Mouse (Mus musculus) hindbrain, embryonic 15.5 days (tissue): ENCODE results near the gene Flt3. TPM values are rescaled to one million over a fixed set of nuclear protein-coding genes. Genes with fewer than 3 reads are reported as not detected.

Experiments
- ATAC-seq: fragments of 200-750 bp; cut with Nextera tagmentation; 2 replicates; pipeline ENCODE4 v1.8.0; 2017; ENCODE audit warnings: low read depth, moderate number of reproducible peaks, moderate TSS enrichment; ENCODE audit not compliant: low FRiP score
- H3K27ac ChIP-seq: fragments of 300-500 bp; sonication (generic); replicated peaks from 2 replicates; pipeline ENCODE4 v1.5.1; 2015; ENCODE audit warnings: mild to moderate bottlenecking, inconsistent platforms
- H3K27me3 ChIP-seq: fragments of 300-500 bp; sonication (generic); 2 replicates; pipeline ENCODE4 v1.6.1; 2015; ENCODE audit warnings: control low read depth, inconsistent platforms
- H3K36me3 ChIP-seq: fragments of 300-500 bp; sonication (generic); 2 replicates; pipeline ENCODE4 v1.6.1; 2015; ENCODE audit warnings: control low read depth, inconsistent platforms
- H3K4me1 ChIP-seq: fragments of 300-500 bp; sonication (generic); replicated peaks from 2 replicates; pipeline ENCODE4 v1.6.1; 2015; ENCODE audit warnings: control low read depth, inconsistent platforms
- H3K4me2 ChIP-seq: fragments of 300-500 bp; sonication (generic); 2 replicates; pipeline ENCODE4 v1.6.1; 2015; ENCODE audit warnings: moderate library complexity, mild to moderate bottlenecking, inconsistent platforms
- H3K4me3 ChIP-seq: fragments of 300-500 bp; sonication (generic); 2 replicates; pipeline ENCODE4 v1.5.1; 2015; ENCODE audit warnings: mild to moderate bottlenecking, inconsistent platforms
- H3K9ac ChIP-seq: fragments of 300-500 bp; sonication (generic); 2 replicates; pipeline ENCODE4 v1.6.1; 2015; ENCODE audit warnings: inconsistent platforms
- H3K9me3 ChIP-seq: fragments of 300-500 bp; sonication (generic); 2 replicates; pipeline ENCODE4 v1.6.1; 2016; ENCODE audit warnings: control low read depth, inconsistent platforms
- WGBS: fragments of 180-500 bp; shearing (Covaris S2); methylation state at CpG from one replicate; pipeline ENCODE4 v1.1.7; 2015; 5-methylcytosine and 5-hydroxymethylcytosine counted together
- polyA plus RNA-seq: library from polyadenylated mRNA; unstranded; fragments of >200 nt; fragmentation: Nextera tagmentation; extraction: Ambion mirVana; gene quantifications from 2 replicates; pipeline ENCODE4 v1.2.1, GENCODE M21; 2015

The Flt3 gene
- polyA plus RNA-seq, 1 experiment from 2014 or later = 1.7 TPM

- 92% methylated on average over 8 of the region's 8 CpGs for WGBS
- no peak overlapping the region for H3K4me3 ChIP-seq
- no peaks in the 10 kb centered on the region for H3K27me3 ChIP-seq
- H3K4me2 ChIP-seq = 0 out of 2 replicates have a peak overlapping the region, but pooled peaks have one; percentile 88
- no peaks in the 10 kb centered on the region for H3K9me3 ChIP-seq
- ATAC-seq = no peak
- H3K27ac ChIP-seq = no peak overlapping the region
- H3K4me1 ChIP-seq = peaks cover 56% of the 10 kb centered on the region
- 0 out of 2 replicates have a peak, but pooled peaks cover 3% of the 10 kb centered on the region for H3K36me3 ChIP-seq
- no peak overlapping the region for H3K9ac ChIP-seq
Observed at GRCm38 (mm10) chr5:147432927-147433326, 32.6 kb upstream of the Flt3 start.

GRCm38 (mm10) chr5:147430936-147431839 is 30.9 kb upstream of the Flt3 start:
- peak; percentile 71 for ATAC-seq

GRCm38 (mm10) chr5:147430361-147430935 is 30.2 kb upstream of the Flt3 start:
- Histone ChIP-seq H3K27ac (peak overlapping the region; percentile 95), H3K4me3 (peak overlapping the region; percentile 96), H3K9ac (peak overlapping the region; percentile 96), H3K9me3 (no peaks in the 10 kb centered on the region), H3K36me3 (0 out of 2 replicates have a peak, but pooled peaks cover 3% of the 10 kb centered on the region), H3K4me2 (peak overlapping the region; percentile 88), H3K27me3 (no peaks in the 10 kb centered on the region), H3K4me1 (peaks cover 39% of the 10 kb centered on the region)
- 1% methylated on average over 46 of the region's 91 CpGs for WGBS
- ATAC-seq = peak; percentile 87

More at GRCm38 (mm10) chr5:147430936-147431839, 30.9 kb upstream of the Flt3 start:
- H3K4me3 ChIP-seq = peak overlapping the region; percentile 96
- peak overlapping the region; percentile 96 for H3K9ac ChIP-seq
- peak overlapping the region; percentile 88 for H3K4me2 ChIP-seq
- under 1% methylated on average over 42 of the region's 68 CpGs for WGBS
- no peaks in the 10 kb centered on the region for H3K27me3 ChIP-seq
- H3K36me3 ChIP-seq = 0 out of 2 replicates have a peak, but pooled peaks cover 3% of the 10 kb centered on the region
- H3K9me3 ChIP-seq = no peaks in the 10 kb centered on the region
- H3K4me1 ChIP-seq = peaks cover 47% of the 10 kb centered on the region
- H3K27ac ChIP-seq = peak overlapping the region; percentile 95

- H3K4me2 ChIP-seq = peak within 1 kb of the TSS; percentile 88
- H3K9me3 ChIP-seq = no peaks in the 10 kb centered on the region
- 0 out of 2 replicates have a peak, but pooled peaks cover 3% of the 10 kb centered on the region for H3K36me3 ChIP-seq
- under 1% methylated on average over 47 of the region's 51 CpGs for WGBS
- peak within 1 kb of the TSS; percentile 96 for H3K9ac ChIP-seq
- ATAC-seq = peak; percentile 91
- peak within 1 kb of the TSS; percentile 96 for H3K4me3 ChIP-seq
- H3K4me1 ChIP-seq = peaks cover 32% of the 10 kb centered on the region
- H3K27me3 ChIP-seq = no peaks in the 10 kb centered on the region
- H3K27ac ChIP-seq = peak within 1 kb of the TSS; percentile 95
Observed at GRCm38 (mm10) chr5:147429535-147430305, 29.4 kb upstream of the Flt3 start, which contains the start of gene Pan3. Gene Pan3, plus strand, starts transcription at chr5:147430161.

GRCm38 (mm10) chr5:147426048-147426805 is 25.9 kb upstream of the Flt3 start:
- 76% methylated on average over 4 of the region's 4 CpGs for WGBS
- Histone ChIP-seq H3K36me3 (no peaks in the 10 kb centered on the region), H3K4me2 (no peak overlapping the region), H3K9ac (no peak overlapping the region), H3K9me3 (no peaks in the 10 kb centered on the region), H3K4me1 (peaks cover 9% of the 10 kb centered on the region), H3K27ac (no peak overlapping the region), H3K27me3 (no peaks in the 10 kb centered on the region), H3K4me3 (no peak overlapping the region)
- ATAC-seq = no peak

- no peak overlapping the region for H3K4me3 ChIP-seq
- WGBS = 40% methylated on average over 6 of the region's 6 CpGs
- H3K27ac ChIP-seq = no peak overlapping the region
- H3K27me3 ChIP-seq = no peaks in the 10 kb centered on the region
- no peak overlapping the region for H3K4me2 ChIP-seq
- no peaks in the 10 kb centered on the region; the same call in 1 of the 2 replicates for H3K4me1 ChIP-seq
- ATAC-seq = no peak
- H3K9me3 ChIP-seq = no peaks in the 10 kb centered on the region
- no peaks in the 10 kb centered on the region for H3K36me3 ChIP-seq
- no peak overlapping the region for H3K9ac ChIP-seq
Observed at GRCm38 (mm10) chr5:147423612-147424011, 23.3 kb upstream of the Flt3 start.

- no peak overlapping the region for H3K9ac ChIP-seq
- 50% methylated on average over 10 of the region's 10 CpGs for WGBS
- no peak for ATAC-seq
- no peak overlapping the region for H3K4me3 ChIP-seq
- no peaks in the 10 kb centered on the region for H3K36me3 ChIP-seq
- H3K4me2 ChIP-seq = no peak overlapping the region
- no peaks in the 10 kb centered on the region for H3K27me3 ChIP-seq
- H3K4me1 ChIP-seq = no peaks in the 10 kb centered on the region
- no peaks in the 10 kb centered on the region for H3K9me3 ChIP-seq
- no peak overlapping the region for H3K27ac ChIP-seq
Observed at GRCm38 (mm10) chr5:147418394-147419121, 18.3 kb upstream of the Flt3 start.

- Histone ChIP-seq H3K4me1 (no peaks in the 10 kb centered on the region), H3K4me2 (no peak overlapping the region), H3K4me3 (no peak overlapping the region), H3K36me3 (no peaks in the 10 kb centered on the region), H3K27me3 (no peaks in the 10 kb centered on the region), H3K9me3 (no peaks in the 10 kb centered on the region), H3K27ac (no peak overlapping the region), H3K9ac (no peak overlapping the region)
- ATAC-seq = no peak
- WGBS = 86% methylated on average over 1 of the region's 1 CpGs
Observed at GRCm38 (mm10) chr5:147417986-147418385, 17.7 kb upstream of the Flt3 start.

GRCm38 (mm10) chr5:147410585-147410984 is 10.3 kb upstream of the Flt3 start:
- Histone ChIP-seq H3K9me3 (no peaks in the 10 kb centered on the region), H3K9ac (no peak overlapping the region), H3K27me3 (no peaks in the 10 kb centered on the region), H3K27ac (no peak overlapping the region), H3K4me2 (no peak overlapping the region), H3K36me3 (no peaks in the 10 kb centered on the region), H3K4me3 (no peak overlapping the region), H3K4me1 (no peaks in the 10 kb centered on the region)
- ATAC-seq = no peak
- WGBS = 89% methylated on average over 6 of the region's 6 CpGs

GRCm38 (mm10) chr5:147408731-147409130 is 8.4 kb upstream of the Flt3 start:
- Histone ChIP-seq H3K4me2 (0 out of 2 replicates have a peak overlapping the region, but pooled peaks have one; percentile 23), H3K9ac (no peak overlapping the region), H3K27me3 (no peaks in the 10 kb centered on the region), H3K4me1 (no peaks in the 10 kb centered on the region), H3K27ac (no peak overlapping the region), H3K4me3 (no peak overlapping the region), H3K36me3 (no peaks in the 10 kb centered on the region), H3K9me3 (no peaks in the 10 kb centered on the region)
- ATAC-seq = no peak
- WGBS = 57% methylated on average over 29 of the region's 29 CpGs
